Mouse (Mus musculus) midbrain, postnatal 0 days (tissue): ENCODE measurements around the gene Clk2. TPM values are rescaled to one million over a fixed set of nuclear protein-coding genes. Genes with fewer than 3 reads are reported as not detected.

Experiments
- ATAC-seq: fragments of 200-750 bp; cut with Nextera tagmentation; 2 replicates; pipeline ENCODE4 v1.8.0; 2017; ENCODE audit warnings: moderate number of reproducible peaks, mild to moderate bottlenecking, moderate TSS enrichment, moderate library complexity; ENCODE audit not compliant: low FRiP score
- DNase-seq: peaks from one replicate; pipeline ENCODE4 v3.0.0-alpha.2; 2015; ENCODE audit warnings: low spot score
- H3K27ac ChIP-seq: fragments of 300-500 bp; sonication (generic); 2 replicates; pipeline ENCODE4 v1.5.1; 2014; ENCODE audit warnings: low read depth, mild to moderate bottlenecking, low read length, mixed read lengths
- H3K27me3 ChIP-seq: fragments of 300-500 bp; sonication (generic); 2 replicates; pipeline ENCODE4 v1.6.1; 2014; ENCODE audit warnings: low read length, control low read depth, mixed read lengths; ENCODE audit not compliant: insufficient read depth
- H3K36me3 ChIP-seq: fragments of 300-500 bp; sonication (generic); 2 replicates; pipeline ENCODE4 v1.6.1; 2014; ENCODE audit warnings: low read length, control low read depth, mixed read lengths; ENCODE audit not compliant: insufficient read depth
- H3K4me1 ChIP-seq: fragments of 300-500 bp; sonication (generic); 2 replicates; pipeline ENCODE4 v1.6.1; 2014; ENCODE audit warnings: mild to moderate bottlenecking, control low read depth, antibody characterized with exemption, low read length, mixed read lengths; ENCODE audit not compliant: insufficient read depth
- H3K4me2 ChIP-seq: fragments of 300-500 bp; sonication (generic); 2 replicates; pipeline ENCODE4 v1.6.1; 2014; ENCODE audit warnings: low read depth, mild to moderate bottlenecking, low read length, mixed read lengths; ENCODE audit not compliant: poor library complexity, severe bottlenecking
- H3K4me3 ChIP-seq: fragments of 300-500 bp; sonication (generic); 2 replicates; pipeline ENCODE4 v1.5.1; 2014; ENCODE audit warnings: low read depth, mild to moderate bottlenecking, low read length, moderate library complexity
- H3K9ac ChIP-seq: fragments of 300-500 bp; sonication (generic); replicated peaks from 2 replicates; pipeline ENCODE4 v1.6.1; 2014; ENCODE audit warnings: mild to moderate bottlenecking, low read length, moderate library complexity, mixed read lengths; ENCODE audit not compliant: poor library complexity, severe bottlenecking
- H3K9me3 ChIP-seq: fragments of 300-500 bp; sonication (generic); 2 replicates; pipeline ENCODE4 v1.6.1; 2016; ENCODE audit warnings: low read length, control low read depth
- CTCF ChIP-seq: IDR thresholded peaks from 2 replicates; pipeline ENCODE4 v1.5.1; 2016; ENCODE audit warnings: antibody characterized with exemption, mild to moderate bottlenecking
- WGBS: fragments of 180-500 bp; shearing (Covaris S2); extraction: QIAGEN DNeasy Blood & Tissue Kit; methylation state at CpG from one replicate; pipeline ENCODE4 v1.1.7; 2014; 5-methylcytosine and 5-hydroxymethylcytosine counted together
- polyA plus RNA-seq: library from polyadenylated mRNA; unstranded; fragments of >200 nt; fragmentation: Nextera tagmentation; extraction: Ambion mirVana; gene quantifications from 2 replicates; pipeline ENCODE4 v1.2.1, GENCODE M21; 2015
- total RNA-seq: library from RNA; depleted of rRNA; stranded (reverse); fragments of >200 nt; gene quantifications from 2 replicates; pipeline ENCODE4 v1.2.3, GENCODE M21; 2014

The Clk2 gene
- total and polyA plus RNA-seq, 2 experiments from 2014 or later: 12.6 to 38.9 TPM

GRCm38 (mm10) chr3:89182531-89183057 is 18.0 kb downstream of the Clk2 start:
- peak overlapping the region; percentile 90 for H3K9ac ChIP-seq
- DNase-seq (no peak), ATAC-seq (0 out of 2 replicates have a peak, but pooled peaks have one; percentile 1)
- WGBS: 48% methylated on average over 7 of the region's 7 CpGs
- H3K4me1 ChIP-seq: peaks cover 17% of the 10 kb centered on the region
- peak overlapping the region; percentile 65 for H3K4me3 ChIP-seq
- no peaks in the 10 kb centered on the region for H3K9me3 ChIP-seq
- no peak for TF ChIP-seq CTCF
- H3K27me3 ChIP-seq: no peaks in the 10 kb centered on the region
- peak overlapping the region; percentile 94 for H3K27ac ChIP-seq
- H3K36me3 ChIP-seq: peaks cover 30% of the 10 kb centered on the region
- H3K4me2 ChIP-seq: peak overlapping the region; percentile 88

- Histone ChIP-seq H3K27ac (peak within 1 kb of the TSS; percentile 94), H3K4me3 (peak within 1 kb of the TSS; percentile 65), H3K4me1 (peaks cover 13% of the 10 kb centered on the region), H3K9ac (peak within 1 kb of the TSS; percentile 90), H3K9me3 (no peaks in the 10 kb centered on the region), H3K4me2 (peak within 1 kb of the TSS; percentile 88), H3K36me3 (peaks cover 36% of the 10 kb centered on the region), H3K27me3 (no peaks in the 10 kb centered on the region)
- ATAC-seq (peak; percentile 90), DNase-seq (peak; percentile 92)
- 3% methylated on average over 39 of the region's 39 CpGs for WGBS
- TF ChIP-seq CTCF: peak; percentile 53
Measured at GRCm38 (mm10) chr3:89183058-89183958, 18.7 kb downstream of the Clk2 start, which contains the start of gene Fam189b. Gene Fam189b, plus strand, starts transcription at chr3:89183143.

GRCm38 (mm10) chr3:89183959-89184315 is 19.3 kb downstream of the Clk2 start:
- Histone ChIP-seq H3K4me1 (peaks cover 10% of the 10 kb centered on the region; the same call in 1 of the 2 replicates), H3K27me3 (no peaks in the 10 kb centered on the region), H3K27ac (peak overlapping the region; percentile 94), H3K4me2 (peak overlapping the region; percentile 88), H3K36me3 (peaks cover 42% of the 10 kb centered on the region), H3K4me3 (peak overlapping the region; percentile 65), H3K9ac (peak overlapping the region; percentile 90), H3K9me3 (no peaks in the 10 kb centered on the region)
- WGBS: 57% methylated on average over 5 of the region's 6 CpGs
- DNase-seq (no peak), ATAC-seq (no peak)
- TF ChIP-seq CTCF: no peak

- ATAC-seq (no peak), DNase-seq (no peak)
- TF ChIP-seq CTCF: no peak
- H3K4me3 ChIP-seq: no peak overlapping the region
- H3K4me2 ChIP-seq: no peak overlapping the region
- no peak overlapping the region for H3K9ac ChIP-seq
- H3K36me3 ChIP-seq: peaks cover 20% of the 10 kb centered on the region
- H3K27me3 ChIP-seq: no peaks in the 10 kb centered on the region
- WGBS: 41% methylated on average over 23 of the region's 23 CpGs
- H3K9me3 ChIP-seq: no peaks in the 10 kb centered on the region
- peaks cover 8% of the 10 kb centered on the region; the same call in 1 of the 2 replicates for H3K4me1 ChIP-seq
- no peak overlapping the region for H3K27ac ChIP-seq
Measured at GRCm38 (mm10) chr3:89187197-89187596, 22.6 kb downstream of the Clk2 start.

GRCm38 (mm10) chr3:89187690-89188477 is 23.3 kb downstream of the Clk2 start:
- Histone ChIP-seq H3K4me2 (no peak overlapping the region), H3K36me3 (peaks cover 18% of the 10 kb centered on the region; the same call in 1 of the 2 replicates), H3K27ac (no peak overlapping the region), H3K9ac (no peak overlapping the region), H3K4me3 (no peak overlapping the region), H3K4me1 (peaks cover 8% of the 10 kb centered on the region; the same call in 1 of the 2 replicates), H3K27me3 (no peaks in the 10 kb centered on the region), H3K9me3 (no peaks in the 10 kb centered on the region)
- WGBS: 57% methylated on average over 17 of the region's 18 CpGs
- ATAC-seq: no peak
- no peak for TF ChIP-seq CTCF
- DNase-seq: no peak
